22 mouse cellular contexts compared by ENCODE assay signal in the genomic region with DNA sequence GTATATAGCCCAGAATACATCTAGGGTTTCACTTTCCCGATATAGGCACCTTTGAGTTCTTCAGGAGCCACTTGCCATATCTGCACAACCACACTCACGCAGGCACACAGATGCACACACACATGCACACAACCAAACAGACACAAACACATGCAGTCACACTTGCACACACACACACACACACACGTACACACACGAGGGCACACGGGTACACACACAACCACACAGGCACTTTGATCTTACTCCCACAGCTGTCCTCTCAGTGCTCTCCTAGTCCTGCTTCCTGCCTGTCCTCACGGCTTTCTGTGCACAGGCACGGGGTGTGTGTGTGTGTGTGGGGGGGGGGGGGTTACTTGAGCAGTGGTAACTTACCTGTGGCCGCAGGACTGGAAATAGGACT. TPM values are rescaled to one million over a fixed set of nuclear protein-coding genes. Genes with fewer than 3 reads are reported as not detected.
DNase-seq lines count a peak whose midpoint lies in the region; TF ChIP-seq lines count a peak whose summit lies in the region.
"Had no signal": no experiment of that assay in that cellular context is flagged by ENCODE, and none has a peak within 500 bp of the region (broad histone marks: within the 10 kb centered on the region; RNA-seq: fewer than 3 reads in every experiment).

No protein-coding gene starts in this region.

- peaks cover 52% of the 10 kb centered on the region for H3K4me1 ChIP-seq in thymus, adult 2 months (replicated peaks; ENCODE audit: control insufficient read depth, insufficient read depth, low read length)
- H3K4me1 ChIP-seq: heart, embryonic 10.5 days; midbrain, embryonic 12.5 days had no signal

- TF ChIP-seq CTCF in thymus, adult 2 months (IDR thresholded peaks at IDR 0.05; ENCODE audit: borderline replicate concordance, control insufficient read depth, extremely low read depth, insufficient read depth, low read length, poor library complexity), result no peak

- no peak overlapping the region for H3K4me3 ChIP-seq in thymus, adult 2 months (ENCODE audit: control insufficient read depth, insufficient read depth, low read length)
- H3K4me3 ChIP-seq: erythroblast, embryonic 14.5 days; heart, embryonic 10.5 days; heart, embryonic 15.5 days; liver, embryonic 15.5 days; midbrain, embryonic 12.5 days had no signal

- TF ChIP-seq POLR2A in thymus, adult 2 months (IDR thresholded peaks at IDR 0.05; ENCODE audit: control insufficient read depth, extremely low read depth, insufficient read depth, low read length, poor library complexity), result no peak

- H3K27ac ChIP-seq in thymus, adult 2 months (ENCODE audit: control insufficient read depth, insufficient read depth, low read length), result peak overlapping the region; percentile 35; the same call in 1 of the 2 replicates
- H3K27ac ChIP-seq: heart, embryonic 10.5 days; heart, embryonic 15.5 days; hindbrain, embryonic 14.5 days; liver, embryonic 15.5 days; midbrain, embryonic 12.5 days had no signal

- 5% methylated on average over 8 of the region's 8 CpGs for WGBS in thymus, adult 2 months

- H3K27me3 ChIP-seq in thymus, adult 2 months (ENCODE audit: control insufficient read depth, insufficient read depth, low read length), result no peaks in the 10 kb centered on the region
- H3K27me3 ChIP-seq: heart, embryonic 15.5 days; Patski had no signal

- DNase-seq in CD4-positive, CD25-positive, alpha-beta regulatory T cell, adult 2 months (ENCODE audit: low read depth, low spot score), result peak; percentile 69
- DNase-seq in T-cell, adult 2 months (ENCODE audit: low spot score), result peak; percentile 64
- DNase-seq in thymus, adult 2 months, result no peak
- DNase-seq in thymus, postnatal 4 days, result peak; percentile 58
- DNase-seq in heart, adult 8-10 months (ENCODE audit: low spot score), result no peak
- DNase-seq in adrenal gland, adult 2 months, result no peak
- DNase-seq: adrenal gland, postnatal 36 days; B cell, adult 2 months; cerebellum, adult 18-20 months; cerebellum, postnatal 10 days; heart, postnatal 36 days; kidney, adult 2 months; kidney, postnatal 4 days; lung, embryonic 14.5 days; lung, postnatal 14 days had no signal

- H3K36me3 ChIP-seq in thymus, adult 2 months (ENCODE audit: control insufficient read depth, insufficient read depth, low read length), result no peaks in the 10 kb centered on the region
- H3K36me3 ChIP-seq: heart, embryonic 10.5 days; heart, embryonic 15.5 days; liver, embryonic 15.5 days; midbrain, embryonic 12.5 days had no signal

RNA-seq across cellular contexts. Expression of gene Dnajc3, which starts 4.8 kb away (rescaled TPM):
- polyA plus RNA-seq in thymus, adult 2 months (2012; rRNA removed), result 29.8 and 31.8 TPM in 2 replicates
- total RNA-seq in heart, adult 8-10 months (2022), result 10 to 100 TPM; 25.5 to 33.5 (median 28.4) TPM
- 10 to 100 TPM; 62.2 to 65.2 TPM for total RNA-seq in adrenal gland, adult 2 months (2021)
- polyA plus RNA-seq in adrenal gland, adult 2 months (2012; rRNA removed), result 9.6 and 12.3 TPM in 2 replicates

RNA-seq across cellular contexts. Expression of gene Dzip1, which starts 7.7 kb away (rescaled TPM):
- 70.1 and 85.2 TPM in 2 replicates for polyA plus RNA-seq in thymus, adult 2 months (2012; rRNA removed)
- total RNA-seq in heart, adult 8-10 months (2022), result 1 to 10 TPM; 2.1 to 3.1 (median 2.5) TPM
- total RNA-seq in adrenal gland, adult 2 months (2021), result 10 to 100 TPM; 12.5 to 13.5 TPM
- 12.5 and 14.6 TPM in 2 replicates for polyA plus RNA-seq in adrenal gland, adult 2 months (2012; rRNA removed)

Comparison
In these comparisons a context has a peak if more than half of its experiments do, and no peak if none do; other contexts are left out.
1. DNase-seq: peak in CD4-positive, CD25-positive, alpha-beta regulatory T cell, adult 2 months (single experiment), T-cell, adult 2 months (single experiment) and thymus, postnatal 4 days (single experiment); none in thymus, adult 2 months (single experiment), heart, adult 8-10 months (single experiment) and adrenal gland, adult 2 months (single experiment).